In genomic region chr1:152616777-152617057, GRCm38 (mm10) we compare ENCODE assay signal across 14 mouse cellular contexts.
DNase-seq lines count a peak whose midpoint lies in the region; ATAC-seq lines count a peak whose summit lies in the region.
"Had no signal": no experiment of that assay in that cellular context is flagged by ENCODE, and none has a peak within 500 bp of the region (broad histone marks: within the 10 kb centered on the region; RNA-seq: fewer than 3 reads in every experiment).

No protein-coding gene starts in this region.

- no peak overlapping the region for H3K4me2 ChIP-seq in heart, embryonic 14.5 days (ENCODE audit: low read length)
- no peak overlapping the region for H3K4me2 ChIP-seq in intestine, embryonic 15.5 days (replicated peaks)
- H3K4me2 ChIP-seq in liver, embryonic 15.5 days: no peak overlapping the region
- no peak overlapping the region for H3K4me2 ChIP-seq in kidney, embryonic 16.5 days (replicated peaks; ENCODE audit: low read depth, low read length)
- H3K4me2 ChIP-seq: embryonic facial prominence, embryonic 13.5 days; neural tube, embryonic 12.5 days had no signal

- peak overlapping the region; percentile 60; the same call in 1 of the 2 replicates for H3K9ac ChIP-seq in heart, embryonic 14.5 days (ENCODE audit: low read length)
- no peak overlapping the region for H3K9ac ChIP-seq in intestine, embryonic 15.5 days
- no peak overlapping the region for H3K9ac ChIP-seq in liver, embryonic 15.5 days
- no peak overlapping the region; the same call in 1 of the 2 replicates for H3K9ac ChIP-seq in kidney, embryonic 16.5 days (replicated peaks; ENCODE audit: low read length)
- H3K9ac ChIP-seq: forebrain, postnatal 0 days; neural tube, embryonic 12.5 days had no signal

- H3K4me1 ChIP-seq in heart, embryonic 14.5 days (ENCODE audit: control insufficient read depth in 2 of 2, insufficient read depth in 2 of 2, low read length in 2 of 2): peaks cover 43 to 92% of the 10 kb centered on the region in 2 experiments
- H3K4me1 ChIP-seq in megakaryocyte, embryonic 14.5 days: peaks cover 70% of the 10 kb centered on the region
- peaks cover 41% of the 10 kb centered on the region for H3K4me1 ChIP-seq in intestine, embryonic 15.5 days (replicated peaks)
- H3K4me1 ChIP-seq in liver, embryonic 15.5 days (replicated peaks): peaks cover 59% of the 10 kb centered on the region
- peaks cover 59% of the 10 kb centered on the region for H3K4me1 ChIP-seq in kidney, embryonic 16.5 days (ENCODE audit: insufficient read depth, low read length)

- no peak for ATAC-seq in heart, embryonic 14.5 days (ENCODE audit: insufficient number of reproducible peaks, insufficient read depth, low FRiP score, low read depth)
- ATAC-seq in megakaryocyte, adult 5-6 weeks (ENCODE audit: poor library complexity, severe bottlenecking): no peak
- no peak for ATAC-seq in intestine, embryonic 15.5 days
- no peak for ATAC-seq in liver, embryonic 15.5 days (ENCODE audit: insufficient read depth)
- no peak for ATAC-seq in kidney, embryonic 16.5 days (ENCODE audit: low FRiP score, low TSS enrichment)
- ATAC-seq: forebrain, postnatal 0 days; lung, postnatal 0 days had no signal

- H3K9me3 ChIP-seq in heart, embryonic 14.5 days (ENCODE audit: control insufficient read depth, low read length): peaks cover 7% of the 10 kb centered on the region; the same call in 1 of the 2 replicates
- 0 out of 2 replicates have a peak, but pooled peaks cover 8% of the 10 kb centered on the region for H3K9me3 ChIP-seq in megakaryocyte, embryonic 14.5 days
- H3K9me3 ChIP-seq in intestine, embryonic 15.5 days: no peaks in the 10 kb centered on the region
- 0 out of 2 replicates have a peak, but pooled peaks cover 3% of the 10 kb centered on the region for H3K9me3 ChIP-seq in liver, embryonic 15.5 days (replicated peaks)
- H3K9me3 ChIP-seq in kidney, embryonic 16.5 days (ENCODE audit: low read length): no peaks in the 10 kb centered on the region; the same call in 1 of the 2 replicates
- H3K9me3 ChIP-seq: embryonic facial prominence, embryonic 13.5 days; neural tube, embryonic 12.5 days had no signal

- DNase-seq in heart, adult 9 months (ENCODE audit: low spot score in 2 of 2): no peak
- DNase-seq in adrenal gland, postnatal 36 days: no peak
- DNase-seq: cerebellum, adult 9-11 months; forebrain, postnatal 0 days; thymus, postnatal 36 days had no signal

- H3K27me3 ChIP-seq in heart, embryonic 14.5 days (ENCODE audit: control insufficient read depth, insufficient read depth, low read length): no peaks in the 10 kb centered on the region
- H3K27me3 ChIP-seq in megakaryocyte, embryonic 14.5 days (replicated peaks): peaks cover 21% of the 10 kb centered on the region
- H3K27me3 ChIP-seq in intestine, embryonic 15.5 days (replicated peaks): no peaks in the 10 kb centered on the region
- H3K27me3 ChIP-seq in liver, embryonic 15.5 days: peaks cover 23% of the 10 kb centered on the region
- no peaks in the 10 kb centered on the region for H3K27me3 ChIP-seq in kidney, embryonic 16.5 days (ENCODE audit: insufficient read depth, low read length)
- H3K27me3 ChIP-seq: embryonic facial prominence, embryonic 13.5 days; neural tube, embryonic 12.5 days had no signal

- no peak overlapping the region for H3K4me3 ChIP-seq in heart, embryonic 14.5 days (ENCODE audit: control insufficient read depth in 1 of 2, insufficient read depth in 1 of 2, low read depth in 1 of 2, low read length in 2 of 2)
- peak overlapping the region; percentile 12 for H3K4me3 ChIP-seq in megakaryocyte, embryonic 14.5 days (replicated peaks)
- H3K4me3 ChIP-seq in intestine, embryonic 15.5 days (replicated peaks): no peak overlapping the region
- no peak overlapping the region for H3K4me3 ChIP-seq in liver, embryonic 15.5 days (replicated peaks)
- no peak overlapping the region for H3K4me3 ChIP-seq in kidney, embryonic 16.5 days (ENCODE audit: low read length)
- H3K4me3 ChIP-seq: embryonic facial prominence, embryonic 13.5 days; neural tube, embryonic 12.5 days had no signal

- H3K36me3 ChIP-seq in heart, embryonic 14.5 days (ENCODE audit: control insufficient read depth, insufficient read depth, low read length): peaks cover 68% of the 10 kb centered on the region
- peaks cover 10% of the 10 kb centered on the region for H3K36me3 ChIP-seq in megakaryocyte, embryonic 14.5 days (replicated peaks; ENCODE audit: low read length)
- no peaks in the 10 kb centered on the region for H3K36me3 ChIP-seq in intestine, embryonic 15.5 days
- H3K36me3 ChIP-seq in liver, embryonic 15.5 days (replicated peaks): 0 out of 2 replicates have a peak, but pooled peaks cover 3% of the 10 kb centered on the region
- H3K36me3 ChIP-seq in kidney, embryonic 16.5 days (ENCODE audit: insufficient read depth, low read length): peaks cover 11% of the 10 kb centered on the region

- peak overlapping the region; percentile 24 to 80 for H3K27ac ChIP-seq in heart, embryonic 14.5 days (replicated peaks in 1 of 2; ENCODE audit: control insufficient read depth in 1 of 2, insufficient read depth in 1 of 2, low read depth in 2 of 2, low read length in 2 of 2)
- peak overlapping the region; percentile 42 for H3K27ac ChIP-seq in intestine, embryonic 15.5 days
- H3K27ac ChIP-seq in liver, embryonic 15.5 days (replicated peaks): peak overlapping the region; percentile 46; the same call in 1 of the 2 replicates
- no peak overlapping the region for H3K27ac ChIP-seq in kidney, embryonic 16.5 days (ENCODE audit: low read length)
- H3K27ac ChIP-seq: neural tube, embryonic 12.5 days had no signal
